Mouse (Mus musculus) MEL (cell line): Measurements from ENCODE around the gene Mrpl10. TPM values are rescaled to one million over a fixed set of nuclear protein-coding genes. Genes with fewer than 3 reads are reported as not detected.

ENCODE experiments used
- DNase-seq: peaks from one replicate; pipeline ENCODE4 v3.0.0; 2011; ENCODE audit warnings: low read depth, low spot score
- H3K27ac ChIP-seq: 2 replicates; pipeline ENCODE4 v1.5.1; 2012; ENCODE audit warnings: low read depth, mild to moderate bottlenecking, control low read depth, low read length, moderate library complexity; ENCODE audit not compliant: control insufficient read depth
- H3K27me3 ChIP-seq, 2 experiments: fragments of 150-350 bp in 1 of 2; sonication (generic) in 1 of 2; 2 replicates each; pipeline ENCODE4 v1.6.1; 2012; ENCODE audit warnings: low read length in 2 of 2, mild to moderate bottlenecking in 2 of 2, improper control_type of control experiment in 1 of 2, moderate library complexity in 1 of 2; ENCODE audit not compliant: insufficient read depth in 2 of 2, control insufficient read depth in 1 of 2
- H3K36me3 ChIP-seq, 2 experiments: 2 replicates each; pipeline ENCODE4 v1.6.1; 2012 to 2014; ENCODE audit warnings: low read length in 2 of 2, improper control_type of control experiment in 1 of 2, inconsistent platforms in 1 of 2, mild to moderate bottlenecking in 1 of 2; ENCODE audit not compliant: insufficient read depth in 2 of 2, control insufficient read depth in 1 of 2
- H3K4me1 ChIP-seq, 2 experiments: fragments of 150-350 bp in 1 of 2; sonication (generic) in 1 of 2; 2 replicates each; pipeline ENCODE4 v1.6.1; 2012; ENCODE audit warnings: low read length in 2 of 2, improper control_type of control experiment in 1 of 2, mild to moderate bottlenecking in 1 of 2; ENCODE audit not compliant: insufficient read depth in 2 of 2, control insufficient read depth in 1 of 2
- H3K4me3 ChIP-seq, 2 experiments: fragments of 150-350 bp in 1 of 2; sonication (generic) in 1 of 2; 2 replicates each; pipeline ENCODE4 v1.5.1; 2012; ENCODE audit warnings: low read depth in 2 of 2, low read length in 2 of 2, mild to moderate bottlenecking in 2 of 2, moderate library complexity in 2 of 2, control low read depth in 1 of 2, improper control_type of control experiment in 1 of 2; ENCODE audit not compliant: control insufficient read depth in 1 of 2, insufficient read depth in 1 of 2
- H3K79me2 ChIP-seq: 2 replicates; pipeline ENCODE4 v1.6.1; 2012; ENCODE audit warnings: mild to moderate bottlenecking, low read length, moderate library complexity; ENCODE audit not compliant: control insufficient read depth, poor library complexity, insufficient read depth
- H3K9ac ChIP-seq: 2 replicates; pipeline ENCODE4 v1.6.1; 2012; ENCODE audit warnings: low read depth, mild to moderate bottlenecking, control low read depth, low read length, moderate library complexity; ENCODE audit not compliant: control insufficient read depth, poor library complexity, severe bottlenecking
- H3K9me3 ChIP-seq: fragments of 150-350 bp; sonication (generic); replicated peaks from 2 replicates; pipeline ENCODE4 v1.6.1; 2012; ENCODE audit warnings: mild to moderate bottlenecking, low read length, improper control_type of control experiment, moderate library complexity; ENCODE audit not compliant: insufficient read depth
- CHD1 ChIP-seq: IDR thresholded peaks from 2 replicates; pipeline ENCODE4 v1.6.1; 2012; ENCODE audit warnings: low read depth, mild to moderate bottlenecking, inconsistent platforms, low read length, improper control_type of control experiment
- CHD2 ChIP-seq: IDR thresholded peaks from 2 replicates; pipeline ENCODE4 v1.6.1; 2011; ENCODE audit warnings: low read length, improper control_type of control experiment
- CTCF ChIP-seq, 3 experiments: IDR thresholded peaks in 2 of 3; conservative IDR thresholded peaks in 1 of 3; 2 replicates each; pipeline ENCODE4 v1.5.1; 2011 to 2012; ENCODE audit warnings: low read length in 3 of 3, low read depth in 2 of 3, mild to moderate bottlenecking in 2 of 3, improper control_type of control experiment in 1 of 3, inconsistent platforms in 1 of 3, mixed read lengths in 1 of 3, moderate library complexity in 1 of 3; ENCODE audit not compliant: control insufficient read depth in 1 of 3, insufficient read depth in 1 of 3, poor library complexity in 1 of 3, severe bottlenecking in 1 of 3
- E2F4 ChIP-seq: IDR thresholded peaks from 2 replicates; pipeline ENCODE4 v1.6.1; 2011; ENCODE audit warnings: low read depth, low read length, improper control_type of control experiment, borderline replicate concordance
- EP300 ChIP-seq, 2 experiments: IDR thresholded peaks; 2 replicates each; pipeline ENCODE4 v1.6.1; 2011; ENCODE audit warnings: improper control_type of control experiment in 2 of 2, low read length in 2 of 2, low read depth in 1 of 2, mild to moderate bottlenecking in 1 of 2
- ETS1 ChIP-seq: IDR thresholded peaks from 2 replicates; pipeline ENCODE4 v1.6.1; 2012; ENCODE audit warnings: low read depth, mild to moderate bottlenecking, inconsistent platforms, low read length, improper control_type of control experiment, moderate library complexity
- GABPA ChIP-seq: IDR thresholded peaks from 2 replicates; pipeline ENCODE4 v1.6.1; 2012; ENCODE audit warnings: low read depth, mild to moderate bottlenecking, inconsistent platforms, low read length, improper control_type of control experiment, moderate library complexity
- GATA1 ChIP-seq: IDR thresholded peaks from 2 replicates; pipeline ENCODE4 v1.6.1; 2011; ENCODE audit warnings: low read depth, low read length, improper control_type of control experiment
- HCFC1 ChIP-seq: IDR thresholded peaks from 2 replicates; pipeline ENCODE4 v1.6.1; 2012; ENCODE audit warnings: low read depth, mild to moderate bottlenecking, inconsistent platforms, low read length, improper control_type of control experiment, moderate library complexity
- JUND ChIP-seq: IDR thresholded peaks from 2 replicates; pipeline ENCODE4 v1.6.1; 2011; ENCODE audit warnings: low read depth, mild to moderate bottlenecking, improper control_type of control experiment, low read length
- MAX ChIP-seq: IDR thresholded peaks from 2 replicates; pipeline ENCODE4 v1.6.1; 2011; ENCODE audit warnings: low read length, improper control_type of control experiment
- MEF2A ChIP-seq: IDR thresholded peaks from 2 replicates; pipeline ENCODE4 v1.6.1; 2014; ENCODE audit warnings: low read depth, mild to moderate bottlenecking, inconsistent platforms, low read length, improper control_type of control experiment; ENCODE audit not compliant: poor library complexity, insufficient replicate concordance, severe bottlenecking; ENCODE audit errors: extremely low read depth
- MXI1 ChIP-seq: IDR thresholded peaks from 2 replicates; pipeline ENCODE4 v1.6.1; 2011; ENCODE audit warnings: mild to moderate bottlenecking, low read depth, low read length, improper control_type of control experiment
- MYB ChIP-seq: IDR thresholded peaks from 2 replicates; pipeline ENCODE4 v1.6.1; 2011; ENCODE audit warnings: mild to moderate bottlenecking, low read depth, low read length, improper control_type of control experiment
- MYC ChIP-seq: IDR thresholded peaks from 2 replicates; pipeline ENCODE4 v1.6.1; 2011; ENCODE audit warnings: low read depth, mild to moderate bottlenecking, low read length, improper control_type of control experiment, moderate library complexity
- RAD21 ChIP-seq: IDR thresholded peaks from 2 replicates; pipeline ENCODE4 v1.6.1; 2011; ENCODE audit warnings: mild to moderate bottlenecking, low read depth, low read length, improper control_type of control experiment
- SIN3A ChIP-seq: IDR thresholded peaks from 2 replicates; pipeline ENCODE4 v1.6.1; 2012; ENCODE audit warnings: low read length, improper control_type of control experiment, inconsistent platforms
- TAL1 ChIP-seq: IDR thresholded peaks from 2 replicates; pipeline ENCODE4 v1.6.1; 2012; ENCODE audit warnings: mild to moderate bottlenecking, inconsistent platforms, low read length, moderate library complexity, mixed read lengths
- TBP ChIP-seq: IDR thresholded peaks from 2 replicates; pipeline ENCODE4 v1.8.0; 2011; ENCODE audit warnings: low read depth, low read length, improper control_type of control experiment
- TCF12 ChIP-seq: IDR thresholded peaks from 2 replicates; pipeline ENCODE4 v1.6.1; 2014; ENCODE audit warnings: low read depth, mild to moderate bottlenecking, inconsistent platforms, low read length, improper control_type of control experiment, moderate library complexity
- UBTF ChIP-seq: IDR thresholded peaks from 2 replicates; pipeline ENCODE4 v1.6.1; 2012; ENCODE audit warnings: low read depth, mild to moderate bottlenecking, inconsistent platforms, low read length, improper control_type of control experiment, moderate library complexity, borderline replicate concordance; ENCODE audit not compliant: insufficient read depth
- USF2 ChIP-seq, 2 experiments: IDR thresholded peaks; 2 replicates each; pipeline ENCODE4 v1.6.1; 2011 to 2012; ENCODE audit warnings: improper control_type of control experiment in 2 of 2, low read length in 2 of 2, borderline replicate concordance in 1 of 2, inconsistent platforms in 1 of 2, low read depth in 1 of 2, mild to moderate bottlenecking in 1 of 2; ENCODE audit not compliant: insufficient read depth in 1 of 2
- ZC3H11A ChIP-seq: IDR thresholded peaks from 2 replicates; pipeline ENCODE4 v1.6.1; 2012; ENCODE audit warnings: low read depth, mild to moderate bottlenecking, inconsistent platforms, low read length, improper control_type of control experiment
- ZKSCAN1 ChIP-seq: IDR thresholded peaks from 2 replicates; pipeline ENCODE4 v1.6.1; 2012; ENCODE audit warnings: low read depth, mild to moderate bottlenecking, inconsistent platforms, low read length, improper control_type of control experiment, moderate library complexity
- ZNF384 ChIP-seq: IDR thresholded peaks from 2 replicates; pipeline ENCODE4 v1.6.1; 2012; ENCODE audit warnings: low read depth, mild to moderate bottlenecking, inconsistent platforms, low read length, improper control_type of control experiment
- polyA plus RNA-seq, 2 experiments: library from polyadenylated mRNA; stranded (reverse) in 1 of 2; unstranded in 1 of 2; fragments of >175 nt in 1 of 2; fragments of >200 nt in 1 of 2; gene quantifications; 2 replicates each; pipeline versions ENCODE4 v1.2.1 to v1.2.4; 2012; ENCODE audit warnings: low replicate concordance in 2 of 2, low read depth in 1 of 2; ENCODE audit not compliant: insufficient read length in 2 of 2, insufficient read depth in 1 of 2, missing spikeins in 1 of 2
- total RNA-seq: library from RNA; depleted of rRNA; stranded (reverse); fragments of 300-350 nt; gene quantifications from 2 replicates; pipeline ENCODE4 v1.2.3, GENCODE M21; 2012

The Mrpl10 gene
- total and polyA plus RNA-seq, 3 experiments = 79.3 to 106 TPM; not detected in 1

DNA sequence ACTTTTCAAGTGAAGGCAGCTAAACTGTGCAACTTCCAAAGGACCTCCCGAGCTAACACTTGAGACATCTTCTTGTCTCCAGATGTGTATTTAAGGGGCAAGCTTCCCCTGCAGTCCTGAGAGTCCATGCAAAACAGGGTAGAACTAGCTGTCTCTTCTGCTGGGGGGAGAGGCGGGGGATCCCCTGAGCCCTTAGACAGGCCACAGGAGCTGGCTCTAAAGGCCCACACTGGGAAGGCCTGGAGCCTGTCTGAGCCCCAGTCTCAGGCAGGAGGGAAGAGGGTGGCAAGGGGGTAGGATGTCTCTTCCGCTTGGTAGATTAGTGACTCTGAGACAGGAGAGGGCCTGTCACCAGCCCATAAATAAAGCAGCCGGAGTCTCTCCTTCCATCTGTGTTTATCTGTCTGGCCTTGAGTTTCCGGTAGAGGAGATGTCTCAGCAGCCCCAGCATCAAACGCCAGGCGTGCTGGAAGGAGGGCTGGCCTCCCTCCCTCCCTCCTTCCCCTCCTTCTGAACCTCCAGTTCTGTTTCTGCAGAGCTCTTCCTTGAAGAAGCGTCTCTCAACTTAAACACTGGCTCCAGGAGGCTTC is 48.5 kb upstream of the Mrpl10 start (continued):
- TF ChIP-seq TAL1 (peak; percentile 91), MYC (peak; percentile 81; the same call in 1 of the 2 replicates), E2F4 (no peak), JUND (no peak)

DNA sequence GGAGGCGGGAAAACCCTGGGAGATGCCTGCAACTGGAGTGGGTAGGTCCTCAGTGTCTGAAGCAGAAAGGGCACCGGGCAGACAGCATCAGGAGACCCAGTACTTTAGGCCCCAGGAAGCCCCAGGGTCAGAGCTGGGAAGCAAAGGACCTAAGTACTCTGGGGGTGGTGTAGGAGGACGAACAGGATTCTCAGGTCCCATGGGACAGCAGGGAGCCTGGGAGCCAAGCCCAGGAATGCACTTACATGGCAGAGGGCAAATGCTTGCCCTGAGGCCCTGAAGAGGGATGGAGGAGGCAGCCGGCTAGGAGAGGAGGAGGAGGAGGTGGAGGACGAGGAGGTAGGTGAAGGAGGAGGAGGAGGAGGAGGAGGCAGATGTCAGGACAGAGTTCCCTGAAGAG is 46.3 kb upstream of the Mrpl10 start:
- no peak for DNase-seq
- TF ChIP-seq EP300 (IDR thresholded peaks at IDR 0.05; ENCODE audit: low read depth in 1 of 2, low read length in 2 of 2) (no peak), ZC3H11A (no peak), CHD1 (no peak), MEF2A (no peak), USF2 (IDR thresholded peaks at IDR 0.05; ENCODE audit: borderline replicate concordance in 1 of 2, insufficient read depth in 1 of 2, low read depth in 1 of 2, low read length in 2 of 2) (no peak), CTCF (IDR thresholded peaks at IDR 0.05 in 2 of 3, conservative IDR thresholded peaks at IDR 0.05 in 1 of 3; ENCODE audit: control insufficient read depth in 1 of 3, insufficient read depth in 1 of 3, low read depth in 2 of 3, low read length in 3 of 3, poor library complexity in 1 of 3, severe bottlenecking in 1 of 3) (no peak), MXI1 (no peak), RAD21 (no peak), JUND (no peak)
- Histone ChIP-seq H3K79me2 (no peaks in the 10 kb centered on the region), H3K4me3 (no peak overlapping the region), H3K9me3 (no peaks in the 10 kb centered on the region), H3K9ac (no peak overlapping the region), H3K4me1 (peaks cover 0 to 14% of the 10 kb centered on the region in 2 experiments), H3K27ac (no peak overlapping the region), H3K27me3 (peaks cover 2 to 10% of the 10 kb centered on the region in 2 experiments; a peak in 3 of 4 replicates), H3K36me3 (peaks cover 0 to 15% of the 10 kb centered on the region in 2 experiments; a peak in 2 of 4 replicates)

DNA sequence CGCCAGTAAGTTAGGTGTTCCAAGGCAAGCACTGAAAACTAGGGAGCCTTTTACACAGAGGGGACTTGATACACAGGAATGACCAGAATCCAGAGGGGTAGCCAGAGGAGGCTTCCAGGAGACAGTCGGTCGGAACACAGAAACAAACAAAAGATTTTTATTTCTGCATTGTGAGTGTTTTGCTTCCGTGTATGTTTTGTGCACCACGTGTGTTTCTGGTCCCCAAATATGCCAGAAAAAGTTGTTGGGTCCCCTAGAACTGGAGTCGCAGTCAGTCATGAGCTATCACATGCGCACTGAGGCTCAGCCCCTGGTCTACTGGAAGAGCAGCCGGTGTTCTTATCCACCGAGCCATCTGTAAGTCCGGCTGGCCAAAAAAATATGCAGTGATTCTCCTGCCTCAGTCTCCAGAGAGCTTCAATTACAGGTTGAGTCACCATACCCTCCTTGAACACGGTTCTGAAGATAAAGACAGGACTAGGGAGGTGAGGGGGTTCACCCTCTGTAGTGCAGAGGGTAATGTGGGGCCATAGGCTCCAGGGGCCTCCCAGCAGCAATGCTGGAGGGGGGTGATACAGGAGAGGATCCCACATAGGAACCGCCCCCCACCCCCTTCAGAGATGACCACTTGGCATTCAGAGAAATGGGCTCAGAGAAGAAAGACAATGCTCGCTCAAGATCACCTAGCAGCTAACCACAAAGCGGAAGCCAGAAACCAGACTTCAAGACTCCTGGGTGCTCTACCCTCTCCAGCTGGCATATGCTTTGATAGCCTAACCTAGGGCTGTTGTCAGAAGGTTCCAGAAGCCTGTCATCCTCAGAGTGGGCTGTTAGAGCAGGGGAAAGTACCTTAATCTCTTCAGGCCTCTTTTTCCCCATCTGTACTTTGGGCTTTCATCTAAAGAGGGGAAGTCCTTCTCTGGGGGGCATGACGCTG is 45.3 kb upstream of the Mrpl10 start:
- DNase-seq = peak; percentile 25
- Histone ChIP-seq H3K9ac (no peak overlapping the region), H3K4me3 (no peak overlapping the region), H3K4me1 (peaks cover 0 to 20% of the 10 kb centered on the region in 2 experiments), H3K27ac (no peak overlapping the region), H3K36me3 (peaks cover 0 to 15% of the 10 kb centered on the region in 2 experiments; a peak in 2 of 4 replicates), H3K27me3 (peaks cover 2 to 13% of the 10 kb centered on the region in 2 experiments; a peak in 3 of 4 replicates), H3K79me2 (no peaks in the 10 kb centered on the region), H3K9me3 (no peaks in the 10 kb centered on the region)
- no peak for TF ChIP-seq TBP
- TF ChIP-seq ETS1 = no peak
- no peak for TF ChIP-seq CHD2
- no peak for TF ChIP-seq USF2 (IDR thresholded peaks at IDR 0.05; ENCODE audit: borderline replicate concordance in 1 of 2, insufficient read depth in 1 of 2, low read depth in 1 of 2, low read length in 2 of 2)
- TF ChIP-seq MAX = no peak
- no peak for TF ChIP-seq CHD1
- TF ChIP-seq TCF12 = no peak
- TF ChIP-seq ZNF384 = no peak
- no peak for TF ChIP-seq UBTF
- TF ChIP-seq E2F4 = no peak
- no peak for TF ChIP-seq ZKSCAN1
- TF ChIP-seq HCFC1 = no peak
- TF ChIP-seq MYC = no peak
- TF ChIP-seq GABPA = no peak
- TF ChIP-seq ZC3H11A = no peak
- TF ChIP-seq GATA1 = no peak
- TF ChIP-seq TAL1 = no peak
- TF ChIP-seq SIN3A = no peak
- no peak for TF ChIP-seq MYB
